Mouse (Mus musculus) c-Kit-negative CD71-positive TER-119-positive erythroid progenitor cells, embryonic 14.5 days (primary cell): Measurements from ENCODE around the gene Sh3gl1.
"Not testable (repeated sequence)": the region's sequence is repeated elsewhere in the genome, so short reads cannot be mapped to it uniquely, and the experiment has no call there.

ENCODE experiments used
- DNase-seq: peaks from one replicate; pipeline ENCODE4 v3.0.0-alpha.2; 2013; ENCODE audit warnings: low read depth, low spot score

Sh3gl1 gene

GRCm38 (mm10) chr17:56036176-56036900, at the start of gene Sh3gl1:
Gene Sh3gl1, minus strand, starts transcription at chr17:56036635.
- peak; percentile 97 for DNase-seq

- no peak for DNase-seq
Observed at GRCm38 (mm10) chr17:56080781-56081585, 44.5 kb upstream of the Sh3gl1 start.

GRCm38 (mm10) chr17:56079921-56080320, 43.5 kb upstream of the Sh3gl1 start:
- peak; percentile 16 for DNase-seq

GRCm38 (mm10) chr17:56078880-56079795, 42.7 kb upstream of the Sh3gl1 start, which contains the start of gene Hdgfl2:
Gene Hdgfl2, plus strand, starts transcription at chr17:56079634.
- peak; percentile 100 for DNase-seq

- not testable (repeated sequence) for DNase-seq
Observed at GRCm38 (mm10) chr17:56078361-56078760, 41.9 kb upstream of the Sh3gl1 start.

- no peak for DNase-seq
Observed at GRCm38 (mm10) chr17:56077523-56077922, 41.1 kb upstream of the Sh3gl1 start.

- DNase-seq, result peak; percentile 80
Observed at GRCm38 (mm10) chr17:56074827-56075208, 38.4 kb upstream of the Sh3gl1 start, which contains the start of gene Ubxn6. Gene Ubxn6, minus strand, starts transcription at chr17:56075028.

- peak; percentile 82 for DNase-seq
Observed at GRCm38 (mm10) chr17:56074097-56074826, 37.8 kb upstream of the Sh3gl1 start.

- no peak for DNase-seq
Observed at GRCm38 (mm10) chr17:56072243-56072642, 35.8 kb upstream of the Sh3gl1 start.

GRCm38 (mm10) chr17:56071126-56071525, 34.7 kb upstream of the Sh3gl1 start:
- no peak for DNase-seq

- DNase-seq, result no peak
Observed at GRCm38 (mm10) chr17:56069066-56069465, 32.6 kb upstream of the Sh3gl1 start.

GRCm38 (mm10) chr17:56066451-56066850, 30.0 kb upstream of the Sh3gl1 start:
- DNase-seq, result no peak

- DNase-seq, result not testable (repeated sequence)
Observed at GRCm38 (mm10) chr17:56065715-56066114, 29.3 kb upstream of the Sh3gl1 start.

- no peak for DNase-seq
Observed at GRCm38 (mm10) chr17:56062081-56062480, 25.6 kb upstream of the Sh3gl1 start.

GRCm38 (mm10) chr17:56057381-56058120, 21.1 kb upstream of the Sh3gl1 start:
- no peak for DNase-seq

- no peak for DNase-seq
Observed at GRCm38 (mm10) chr17:56055945-56056678, 19.7 kb upstream of the Sh3gl1 start.

- DNase-seq, result no peak
Observed at GRCm38 (mm10) chr17:56054938-56055337, 18.5 kb upstream of the Sh3gl1 start.

- DNase-seq, result no peak
Observed at GRCm38 (mm10) chr17:56051369-56051768, 14.9 kb upstream of the Sh3gl1 start.

- no peak for DNase-seq
Observed at GRCm38 (mm10) chr17:56040857-56041163, 4.4 kb upstream of the Sh3gl1 start.
